Mouse (Mus musculus): ENCODE measurements at regions not wholly inside any gene's neighbourhood (a gene's known extent, or its start where the extent isn't known, plus 50 kb on each side); places are given as distances from the start of the nearest gene placed in this dataset.

DNA sequence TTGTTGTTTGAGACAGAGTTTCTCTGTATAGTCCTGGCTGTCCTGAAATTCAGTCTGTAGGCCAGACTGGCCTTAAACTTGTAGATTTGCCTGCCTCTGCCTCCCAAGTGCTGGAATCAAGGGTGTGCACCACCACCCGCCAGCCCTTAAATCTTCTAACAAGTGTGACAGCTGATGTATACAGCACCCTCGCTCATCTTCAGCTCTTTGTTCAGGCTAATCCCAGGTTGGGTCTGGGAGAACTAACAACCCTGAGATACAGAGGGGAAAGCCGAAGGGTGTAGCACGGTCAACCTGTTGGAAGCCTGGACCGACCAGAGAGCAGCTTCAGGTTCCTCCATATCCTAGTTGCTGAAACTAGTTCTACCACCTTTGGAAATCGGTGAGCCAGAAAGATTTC is 99.0 kb downstream of the Tmem30b start:
- DNase-seq (ENCODE audit: low spot score in 2 of 2), result no peak

DNA sequence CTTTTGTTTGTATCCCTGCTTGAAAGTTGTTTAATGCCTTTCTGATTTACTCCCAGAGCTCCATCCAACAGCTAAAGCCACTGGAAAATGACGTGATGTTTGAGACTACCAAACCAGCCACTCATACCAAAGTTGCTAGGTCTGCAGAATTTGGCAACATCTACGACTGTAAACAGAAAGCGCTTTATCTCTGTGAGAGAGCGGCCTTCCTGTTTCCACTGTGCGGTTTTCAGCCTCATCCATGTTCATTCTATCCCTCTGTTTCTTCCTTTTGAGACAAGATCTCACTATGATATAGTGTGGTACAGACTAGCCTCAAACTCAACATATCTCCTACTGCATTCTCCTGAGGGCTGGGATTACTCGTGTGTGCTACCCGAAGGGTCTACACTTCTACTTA is 100.0 kb downstream of the Tmem30b start:
- no peak for DNase-seq (ENCODE audit: low spot score in 2 of 2)

DNA sequence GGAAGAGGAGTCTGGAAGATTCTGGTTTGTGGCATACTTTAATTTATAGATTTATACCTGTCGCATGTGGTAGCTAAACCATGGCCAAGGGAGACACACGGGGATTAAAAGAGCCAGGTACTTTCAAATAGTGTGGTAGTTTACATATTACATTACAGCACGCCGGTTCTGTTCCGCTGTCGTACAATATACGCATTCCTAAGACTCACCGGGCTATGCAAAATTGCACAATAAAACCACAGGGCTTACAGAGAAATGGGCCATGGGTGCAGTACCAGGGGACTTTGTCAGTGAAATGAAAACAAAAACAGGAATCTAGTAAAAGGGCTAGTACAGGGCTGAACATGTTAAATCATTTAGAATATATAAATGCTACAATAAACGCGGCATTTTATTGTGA is 100.6 kb downstream of the Tmem30b start:
- no peak for DNase-seq (ENCODE audit: low spot score in 2 of 2)

DNA sequence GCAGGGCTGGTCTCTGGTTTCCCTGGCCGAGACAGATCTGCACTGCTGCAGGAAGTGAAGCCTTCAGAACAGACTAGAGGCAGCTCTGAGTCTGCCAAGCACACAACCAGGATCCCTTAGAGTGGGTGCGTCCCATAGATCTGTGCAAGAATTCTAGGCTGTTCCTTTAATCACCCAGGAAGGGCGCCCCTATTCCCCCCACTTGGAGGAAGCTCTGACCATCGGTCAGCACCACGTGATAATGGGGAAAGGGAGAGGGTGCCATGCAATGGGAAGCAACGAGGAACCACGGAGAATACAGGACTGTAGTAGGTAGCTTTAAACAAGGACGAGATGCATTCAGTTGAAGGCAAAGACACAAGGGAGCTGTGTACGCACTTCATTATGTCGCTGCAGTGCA is 101.1 kb downstream of the Tmem30b start:
- no peak for DNase-seq (ENCODE audit: low spot score in 2 of 2)

DNA sequence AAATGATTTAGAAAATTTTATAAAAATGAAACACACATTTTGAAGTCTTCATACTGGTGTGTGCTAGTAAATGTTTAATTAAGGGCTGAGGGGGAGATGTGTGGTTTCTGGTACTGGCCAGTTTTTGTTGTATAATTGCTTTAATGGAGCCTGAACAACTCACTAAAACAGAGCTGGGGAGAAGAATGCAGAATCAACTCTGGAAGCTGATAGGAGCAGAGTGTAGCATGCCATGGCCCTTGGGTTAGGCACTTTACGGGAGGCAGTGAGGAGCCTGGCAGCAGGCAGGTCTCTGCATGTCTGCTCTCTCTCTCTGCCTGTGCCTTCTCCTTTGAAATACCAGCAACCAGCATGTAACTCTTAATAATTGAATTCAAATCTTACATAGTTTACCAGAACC is 104.9 kb downstream of the Tmem30b start:
- no peak for DNase-seq (ENCODE audit: low spot score in 2 of 2)

DNA sequence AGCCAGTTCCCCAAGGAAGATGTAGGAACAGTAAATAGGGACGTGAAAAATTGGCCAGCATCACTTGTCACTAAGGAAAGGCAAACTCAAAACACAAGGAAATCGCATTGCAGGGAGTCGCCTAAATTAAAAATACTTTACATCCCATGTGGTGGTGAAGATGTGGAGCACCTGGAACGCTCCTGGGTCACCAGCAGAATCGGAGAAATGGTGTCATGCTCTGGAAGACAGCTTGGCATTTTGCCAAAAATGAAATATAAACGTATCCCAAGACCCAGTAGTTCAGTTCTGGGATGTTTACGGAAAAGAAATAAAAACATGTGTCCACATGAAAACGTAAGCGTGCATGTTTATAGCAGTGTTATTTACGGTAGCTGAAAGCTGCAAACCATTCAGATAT is 111.5 kb downstream of the Tmem30b start:
- DNase-seq (ENCODE audit: low spot score in 2 of 2), result no peak

DNA sequence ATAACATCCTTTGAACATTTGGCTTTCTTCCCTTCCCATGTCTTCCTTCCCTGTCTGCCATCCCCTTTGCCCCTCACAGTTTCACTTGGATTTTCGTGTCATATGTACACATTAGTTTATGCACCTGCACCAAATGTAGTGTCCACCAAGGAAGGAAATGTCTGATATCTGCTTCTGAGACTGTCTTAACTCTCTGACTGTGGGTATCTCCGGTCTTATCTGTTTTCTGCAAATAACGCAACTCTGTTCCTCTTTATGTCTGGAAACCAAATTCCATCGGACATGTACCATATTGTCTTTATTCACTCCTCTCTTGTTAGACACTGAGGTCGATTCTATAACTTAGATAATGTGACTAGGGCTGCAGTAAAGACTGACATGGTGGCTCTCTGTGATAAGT is 113.6 kb downstream of the Tmem30b start:
- no peak for DNase-seq (ENCODE audit: low spot score in 2 of 2)

DNA sequence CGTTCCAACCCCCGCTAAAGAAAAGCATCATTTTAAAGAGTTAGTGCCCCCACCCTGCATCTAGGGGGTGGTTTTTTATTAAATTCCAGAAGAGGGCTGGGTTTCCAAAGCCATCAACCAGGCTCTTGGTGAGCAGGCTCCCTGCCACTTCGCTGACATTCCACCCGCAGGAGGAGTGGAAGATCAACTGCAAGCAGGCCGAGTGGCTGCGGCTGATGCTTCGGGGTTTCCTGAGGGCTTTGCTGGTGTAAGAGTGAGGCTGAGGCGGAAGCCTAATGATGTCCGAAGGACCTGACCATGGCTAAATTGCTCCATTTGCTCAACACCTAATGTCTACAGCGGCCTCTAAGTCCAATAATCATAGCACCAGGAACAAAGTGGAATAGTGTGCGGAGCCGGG is 118.0 kb downstream of the Tmem30b start:
- no peak for DNase-seq (ENCODE audit: low spot score in 2 of 2)

DNA sequence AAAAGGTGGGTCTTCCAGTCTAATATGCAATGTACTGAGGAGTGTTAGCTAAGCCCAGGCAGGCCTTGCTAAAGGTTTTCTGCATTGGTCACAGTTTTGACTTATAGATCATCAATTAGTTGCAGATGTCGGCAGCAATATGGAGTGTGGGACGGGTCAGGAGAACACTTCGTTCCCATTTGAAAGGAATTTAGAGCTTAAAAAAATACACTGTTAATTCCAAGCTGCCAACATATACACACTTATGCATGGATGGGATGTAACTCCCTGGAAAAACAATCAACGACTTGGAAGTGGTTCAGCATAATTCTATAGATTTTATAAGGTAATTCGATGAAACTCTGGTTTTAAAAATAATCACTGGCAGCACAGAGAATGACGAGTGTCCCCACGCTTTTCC is 121.4 kb downstream of the Tmem30b start:
- no peak for DNase-seq (ENCODE audit: low spot score in 2 of 2)

DNA sequence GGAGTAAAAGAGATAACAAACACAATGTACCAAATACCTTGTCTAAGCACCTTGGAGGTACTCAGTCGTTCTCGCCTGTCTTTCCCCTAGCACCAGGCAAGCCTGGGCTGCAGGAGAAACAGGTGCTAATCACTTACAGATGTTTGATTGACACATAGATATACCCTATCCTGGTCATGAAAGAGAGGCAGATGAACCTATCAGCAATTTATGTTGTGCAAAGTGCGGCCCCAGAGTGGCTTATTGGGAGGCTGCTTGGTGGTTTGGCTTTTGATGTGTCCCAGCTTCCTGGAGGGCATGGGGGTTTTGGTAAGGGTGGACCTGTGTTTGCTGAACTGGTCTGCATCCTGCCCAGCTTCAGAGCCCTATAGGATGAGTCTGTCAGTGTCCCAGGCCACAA is 129.1 kb downstream of the Tmem30b start:
- DNase-seq (ENCODE audit: low spot score in 2 of 2), result no peak

DNA sequence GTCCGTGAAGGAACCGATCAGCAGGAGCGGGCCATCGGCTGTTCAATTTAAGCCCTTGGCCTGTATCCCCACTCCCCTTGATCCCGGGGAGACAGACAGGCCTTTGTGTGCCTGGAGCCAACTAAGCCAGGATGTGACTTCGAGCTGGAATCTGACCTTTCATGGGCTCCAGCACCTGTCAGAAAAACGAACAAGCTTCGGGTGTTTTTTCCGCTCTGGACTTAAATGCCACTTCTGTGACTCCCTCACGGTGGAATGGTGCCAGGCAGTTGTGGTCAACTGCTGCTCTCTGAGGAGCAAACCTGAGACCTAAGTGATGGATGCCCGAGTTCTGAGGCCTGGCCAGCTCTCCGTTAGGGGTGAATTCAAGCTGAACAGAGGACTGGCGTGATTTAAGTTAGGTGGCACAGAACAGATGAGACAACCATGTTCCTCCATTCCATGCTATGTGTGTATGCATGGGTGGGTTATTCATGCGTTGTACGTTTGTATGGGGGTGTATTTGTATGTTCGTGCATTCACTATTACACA is 129.8 kb downstream of the Tmem30b start:
- no peak for DNase-seq (ENCODE audit: low spot score in 2 of 2)

DNA sequence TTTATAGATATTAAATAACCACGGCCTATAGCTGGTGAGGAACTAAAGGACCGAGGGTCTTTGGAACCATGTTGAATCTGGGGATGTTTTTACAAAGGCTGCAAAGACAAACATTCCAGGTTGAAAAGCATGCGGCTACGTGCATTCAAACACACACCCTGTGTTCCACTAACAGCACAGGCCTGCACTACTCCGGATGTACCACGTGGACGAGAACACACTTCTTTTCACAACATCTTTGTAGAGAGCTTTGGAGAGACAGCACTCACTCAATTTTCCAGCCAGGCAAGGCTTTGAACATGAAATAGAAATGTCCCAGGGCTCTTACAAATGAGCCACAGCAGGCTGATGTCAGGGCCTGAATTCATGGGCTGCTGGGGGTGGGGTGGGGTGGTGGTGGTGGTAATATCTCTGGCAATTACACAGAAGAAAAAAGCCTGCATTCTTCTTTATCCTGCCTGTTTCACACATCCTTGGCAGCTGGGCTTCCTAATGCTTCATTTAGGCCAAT is 129.3 kb downstream of the Slc38a6 start:
- DNase-seq (ENCODE audit: low spot score in 2 of 2), result no peak

DNA sequence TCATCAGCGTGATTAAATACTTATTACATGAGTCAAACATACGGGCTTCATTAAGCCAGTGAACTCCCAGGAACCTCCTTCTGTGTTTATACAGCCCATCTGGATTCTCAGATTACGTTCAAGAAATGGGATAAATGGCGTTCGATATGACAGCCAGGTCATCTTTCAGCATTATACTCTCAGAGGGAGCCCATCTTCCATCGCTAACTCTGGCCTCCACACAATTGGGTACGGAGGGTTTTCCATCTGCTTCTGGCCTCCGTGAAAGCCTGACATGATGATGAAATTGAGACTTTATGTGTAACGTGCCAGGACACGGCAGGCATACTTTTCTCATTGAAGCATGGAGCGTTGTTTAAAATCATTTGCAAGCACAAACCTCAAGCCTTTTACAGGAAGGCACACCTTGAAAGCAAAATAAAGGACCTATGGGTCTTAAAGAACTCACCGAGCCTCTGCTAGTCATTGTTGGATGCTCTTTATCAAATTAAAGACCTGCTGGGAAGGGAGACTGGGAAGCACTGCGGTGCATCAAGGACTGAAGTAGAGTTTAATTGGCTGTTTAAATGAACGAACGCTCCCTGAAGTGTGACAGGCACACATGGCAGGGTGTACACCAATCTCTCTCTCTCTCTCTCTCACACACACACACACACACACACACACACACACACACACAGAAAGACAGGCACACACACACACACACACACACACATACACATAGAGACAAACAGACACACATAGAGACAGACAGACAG is 127.0 kb downstream of the Slc38a6 start:
- no peak for DNase-seq (ENCODE audit: low spot score in 2 of 2)

DNA sequence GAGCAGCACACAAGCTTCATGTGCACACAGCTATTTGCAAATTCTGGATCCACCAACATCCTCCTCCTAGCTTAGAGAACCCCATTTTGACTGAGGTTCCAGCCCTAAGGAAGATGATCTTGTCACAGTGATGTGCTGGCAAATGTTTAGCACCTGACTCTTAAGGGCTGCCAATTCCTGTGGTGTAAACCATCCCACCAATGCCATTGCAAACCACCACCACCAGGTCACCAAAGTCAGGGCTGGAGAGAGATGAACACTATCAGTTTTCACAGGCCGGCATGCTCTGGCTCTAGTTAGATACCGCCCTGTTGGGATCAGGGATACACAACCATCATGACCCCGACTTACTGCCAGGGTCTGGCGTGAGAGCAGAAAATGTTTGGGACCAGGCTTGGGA is 125.9 kb downstream of the Slc38a6 start:
- DNase-seq (ENCODE audit: low spot score in 2 of 2), result no peak

DNA sequence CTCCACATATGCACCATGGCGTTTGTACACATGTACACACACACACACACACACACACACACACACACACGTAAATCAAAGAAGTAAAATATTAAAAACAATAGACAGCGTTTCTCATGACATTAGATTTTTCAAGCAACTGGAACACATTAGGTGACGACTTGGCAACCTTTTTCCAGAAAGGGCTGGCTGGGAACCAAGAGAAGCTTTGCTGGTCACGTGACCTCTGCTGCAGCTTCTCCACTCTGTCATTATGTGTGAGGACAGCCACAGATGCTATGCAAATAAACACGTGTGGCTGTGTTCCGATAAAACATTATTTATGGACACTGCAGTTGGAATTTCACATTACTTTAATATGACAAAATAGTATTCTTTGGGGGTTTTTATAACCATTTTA is 124.3 kb downstream of the Slc38a6 start:
- DNase-seq (ENCODE audit: low spot score in 2 of 2), result no peak

DNA sequence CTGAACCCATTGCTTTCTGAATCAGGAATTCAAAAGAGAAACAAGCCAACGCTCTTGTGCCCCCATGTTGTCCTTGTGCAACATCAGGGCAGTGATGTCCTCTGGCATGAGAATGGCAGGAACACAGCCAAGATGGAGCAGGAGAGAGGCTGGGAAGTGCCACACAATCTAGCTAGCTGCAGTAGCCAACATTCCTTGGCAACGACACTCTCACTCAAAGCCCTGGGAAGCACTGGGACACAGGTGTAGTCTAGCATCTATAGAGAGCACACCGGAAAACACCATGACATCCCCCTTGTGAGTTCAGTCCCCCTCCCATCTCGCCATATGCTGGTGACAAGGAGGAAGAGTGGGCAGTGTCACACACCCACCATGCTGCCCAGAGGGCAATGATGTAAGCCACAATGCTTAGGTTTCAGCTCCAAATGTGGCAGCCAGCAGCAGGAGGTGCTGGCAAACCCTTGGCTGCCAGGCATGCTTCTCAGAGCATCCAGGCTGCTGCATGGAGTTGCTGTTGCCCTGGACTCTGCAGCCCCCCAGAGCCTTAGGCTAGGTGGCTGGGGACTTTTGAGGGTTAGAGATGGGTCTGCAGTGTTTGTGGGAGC is 123.0 kb downstream of the Slc38a6 start:
- DNase-seq (ENCODE audit: low spot score in 2 of 2), result no peak

DNA sequence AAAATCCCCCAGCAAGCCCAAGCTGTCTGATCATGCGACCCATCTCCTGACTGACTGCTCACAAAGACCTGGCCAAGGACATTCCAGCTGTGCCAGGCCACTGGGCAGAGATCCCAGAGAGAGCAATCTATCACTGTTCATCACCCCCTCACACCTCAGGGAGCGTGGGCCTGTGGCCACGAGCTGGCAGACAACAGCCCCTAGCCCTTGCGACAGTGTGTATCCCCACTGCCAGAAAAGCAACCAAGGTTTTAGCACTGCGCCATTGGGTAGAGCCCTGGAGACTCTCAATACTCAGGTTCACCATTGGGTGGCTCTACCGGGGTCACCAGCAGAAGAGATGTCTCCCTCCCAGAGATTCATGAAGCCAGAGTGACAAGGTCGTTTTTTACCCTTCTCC is 122.0 kb downstream of the Slc38a6 start:
- no peak for DNase-seq (ENCODE audit: low spot score in 2 of 2)

DNA sequence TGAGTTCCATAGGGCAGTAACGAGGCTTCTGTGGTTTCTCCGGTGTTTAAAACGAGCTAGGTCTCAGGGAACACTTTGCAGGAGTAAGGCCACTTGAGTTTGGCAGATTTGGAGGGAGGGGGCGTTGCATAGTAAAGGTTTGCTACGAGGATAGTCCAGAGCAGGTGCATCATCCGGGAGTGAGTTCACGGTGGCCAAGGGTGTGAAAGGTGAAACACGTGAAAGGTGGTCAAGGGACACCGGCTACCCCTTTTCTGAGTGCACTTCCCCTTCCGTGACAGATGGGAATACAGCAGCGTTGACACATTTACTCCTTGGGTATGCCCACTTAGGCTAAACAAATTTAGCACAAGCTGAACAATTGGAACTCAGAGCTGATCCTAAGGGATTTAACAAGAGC is 121.6 kb downstream of the Slc38a6 start:
- DNase-seq (ENCODE audit: low spot score in 2 of 2), result no peak

DNA sequence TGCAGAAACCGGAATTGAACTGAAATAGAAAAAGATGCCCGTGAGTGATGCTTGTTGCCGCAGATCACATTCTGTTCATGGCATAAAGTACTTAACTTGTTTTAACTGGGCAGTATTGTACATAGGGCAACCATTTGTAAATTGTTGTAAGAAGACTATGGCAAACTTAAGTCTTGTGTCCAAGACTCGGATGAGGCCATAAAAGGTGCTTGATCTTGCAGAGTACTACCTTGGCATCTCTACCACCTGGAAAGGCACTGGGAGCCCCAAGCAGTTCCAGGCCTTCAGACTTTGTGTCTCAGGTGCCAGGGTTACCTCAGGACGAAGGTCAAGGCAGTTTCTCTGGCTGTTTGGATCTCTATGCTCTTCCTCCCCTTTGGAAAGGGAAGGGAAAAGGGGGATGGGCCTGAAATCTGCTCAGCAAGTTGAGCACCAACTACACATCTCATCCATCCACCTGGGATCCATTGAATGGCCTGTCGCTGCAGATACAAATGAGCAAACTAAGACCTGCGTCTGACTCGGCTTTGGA is 120.0 kb downstream of the Slc38a6 start:
- no peak for DNase-seq (ENCODE audit: low spot score in 2 of 2)

DNA sequence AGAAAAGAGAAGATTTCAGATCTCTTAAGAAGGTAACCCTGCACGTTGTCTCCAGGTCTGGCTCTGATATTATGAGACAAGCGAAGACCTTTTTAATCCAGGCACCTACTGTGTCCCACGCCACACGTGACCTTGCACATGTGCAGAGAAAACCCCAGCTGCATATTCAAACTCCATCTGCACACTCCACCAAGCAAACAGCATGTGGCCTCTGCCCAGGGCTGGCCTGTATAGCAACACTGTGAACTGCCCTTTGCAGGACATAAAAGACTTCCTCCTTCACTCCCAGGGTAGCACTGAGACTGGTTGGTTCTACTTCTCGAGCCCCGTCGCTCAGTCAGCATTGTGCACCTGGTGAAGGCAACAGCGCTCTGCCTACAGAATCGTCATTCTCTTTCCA is 119.0 kb downstream of the Slc38a6 start:
- no peak for DNase-seq (ENCODE audit: low spot score in 2 of 2)

DNA sequence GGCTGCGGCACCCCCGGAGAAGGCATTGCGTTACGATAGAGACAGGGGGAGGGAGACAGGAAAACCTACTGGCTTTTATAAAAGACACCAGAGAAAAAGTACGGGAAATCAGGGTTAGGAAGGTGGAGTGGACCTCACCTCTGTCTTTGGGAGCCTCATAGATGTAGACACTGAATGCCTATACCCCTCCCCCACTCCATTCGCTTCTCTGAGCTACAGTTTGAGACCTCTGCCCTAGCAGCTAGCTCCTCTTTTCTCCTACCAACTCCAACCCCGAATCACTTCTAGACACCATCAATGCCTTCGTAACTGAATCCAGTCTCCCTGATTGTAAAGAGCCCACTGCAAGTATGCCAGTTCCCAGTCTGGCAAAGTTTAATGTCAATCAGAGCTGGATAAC is 118.5 kb downstream of the Slc38a6 start:
- no peak for DNase-seq (ENCODE audit: low spot score in 2 of 2)

DNA sequence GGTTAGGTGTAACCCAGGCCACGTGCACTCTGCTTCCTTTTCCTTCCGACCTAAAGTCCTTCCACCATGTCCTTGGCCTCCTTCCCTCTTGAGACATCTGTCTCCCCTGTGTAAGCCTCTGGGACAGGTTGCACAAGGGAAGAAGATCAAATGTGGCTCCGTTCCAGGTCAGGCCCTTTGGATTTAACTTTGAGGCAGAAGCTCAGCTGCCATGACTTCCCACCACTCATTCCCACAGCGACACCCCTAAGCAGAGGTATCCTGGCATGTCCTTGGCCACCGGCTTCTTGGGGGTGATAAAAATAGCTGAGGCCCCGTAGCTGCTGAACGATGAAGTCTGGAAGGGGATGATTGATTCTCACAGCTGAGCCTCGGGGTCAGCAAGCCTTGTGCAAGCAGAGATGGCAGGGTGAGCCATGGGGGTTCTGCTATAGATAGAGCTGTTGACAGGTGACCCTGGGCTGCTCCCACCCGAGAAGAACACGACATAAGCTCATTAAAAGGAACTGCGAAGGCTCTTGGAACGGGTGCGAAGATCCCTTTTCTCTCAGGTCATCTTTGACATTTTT is 117.4 kb downstream of the Slc38a6 start:
- DNase-seq (ENCODE audit: low spot score in 2 of 2), result no peak
